Mouse (Mus musculus) thymus, postnatal 0 days (tissue): Measurements from ENCODE around the gene Nkain4. TPM values are rescaled to one million over a fixed set of nuclear protein-coding genes. Genes with fewer than 3 reads are reported as not detected.

Experiments used
- DNase-seq: peaks from one replicate; pipeline ENCODE4 v3.0.0-alpha.2; 2015; ENCODE audit warnings: low spot score
- microRNA-seq: library from miRNA; unstranded; fragments of <30 nt; microRNA quantifications from one replicate; pipeline ENCODE4, GENCODE M21; 2016; ENCODE audit warnings: borderline number of aligned reads
- polyA plus RNA-seq: library from polyadenylated mRNA; unstranded; fragments of >200 nt; fragmentation: Nextera tagmentation; extraction: Ambion mirVana; gene quantifications from 2 replicates; pipeline ENCODE4 v1.2.1, GENCODE M21; 2015

Gene Nkain4
- polyA plus RNA-seq, 1 experiment from 2014 or later: 28.0 TPM

- peak; percentile 80 for DNase-seq
Measured at GRCm38 (mm10) chr2:180894734-180895133, 59.8 kb downstream of the Nkain4 start.

GRCm38 (mm10) chr2:180894029-180894623 lies 60.4 kb downstream of the Nkain4 start:
- DNase-seq: peak; percentile 38

GRCm38 (mm10) chr2:180893537-180894028 lies 60.9 kb downstream of the Nkain4 start:
- DNase-seq: no peak

GRCm38 (mm10) chr2:180892841-180893521 lies 61.5 kb downstream of the Nkain4 start:
- peak; percentile 7 for DNase-seq

GRCm38 (mm10) chr2:180891835-180892323 lies 62.6 kb downstream of the Nkain4 start:
- no peak for DNase-seq

- DNase-seq: no peak
Measured at GRCm38 (mm10) chr2:180891075-180891834, 63.2 kb downstream of the Nkain4 start.

GRCm38 (mm10) chr2:180890422-180891074 lies 64.0 kb downstream of the Nkain4 start:
- DNase-seq: no peak

- no peak for DNase-seq
Measured at GRCm38 (mm10) chr2:180889921-180890280, 64.6 kb downstream of the Nkain4 start.

GRCm38 (mm10) chr2:180889271-180889920 lies 65.1 kb downstream of the Nkain4 start:
- no peak for DNase-seq

- DNase-seq: no peak
Measured at GRCm38 (mm10) chr2:180885270-180885669, 69.2 kb downstream of the Nkain4 start.

Small RNAs within 50 kb of the gene (microRNA-seq; reads per million reads assigned to microRNA genes)
- gene Mir124a-3: not detected

Other genes with a start within 250 kb of the Nkain4 start
- 25.6 and 32.2 TPM in 2 replicates for gene Dido1, start 244.7 kb downstream of the Nkain4 start, polyA plus RNA-seq
- 50.5 and 53.1 TPM in 2 replicates for gene Gid8, start 244.6 kb downstream of the Nkain4 start, polyA plus RNA-seq
- gene Slc17a9, start 229.4 kb downstream of the Nkain4 start, polyA plus RNA-seq: 2.6 and 3.1 TPM in 2 replicates
- gene Bhlhe23, start 177.8 kb downstream of the Nkain4 start, polyA plus RNA-seq: 0.17 and 0.19 TPM in 2 replicates
- gene Ythdf1, start 33.8 kb downstream of the Nkain4 start, polyA plus RNA-seq: 52.6 and 53.9 TPM in 2 replicates
- 0.30 and 0.40 TPM in 2 replicates for gene Birc7, start 25.7 kb downstream of the Nkain4 start, polyA plus RNA-seq
- gene Arfgap1, start 12.5 kb upstream of the Nkain4 start, polyA plus RNA-seq: 52.0 and 66.6 TPM in 2 replicates
- gene Col20a1, start 31.8 kb upstream of the Nkain4 start, polyA plus RNA-seq: 0.14 and 0.57 TPM in 2 replicates
- gene Chrna4, start 88.8 kb upstream of the Nkain4 start, polyA plus RNA-seq: 0.14 and 0.38 TPM in 2 replicates
- gene Kcnq2, start 180.6 kb upstream of the Nkain4 start, polyA plus RNA-seq: 0.07 and 0.10 TPM in 2 replicates
- not detected in 2 replicates for gene Eef1a2, start 202.3 kb upstream of the Nkain4 start, polyA plus RNA-seq
- 270 and 288 TPM in 2 replicates for gene Ppdpf, start 232.5 kb upstream of the Nkain4 start, polyA plus RNA-seq
- gene Ptk6, start 248.1 kb upstream of the Nkain4 start, polyA plus RNA-seq: 0.03 and 0.05 TPM in 2 replicates